Mouse (Mus musculus) c-Kit-positive CD71-negative TER-119-negative erythroid progenitor cells, embryonic 14.5 days (primary cell): Measurements from ENCODE around the gene Cacna1s.

Experiments
- DNase-seq: peaks from one replicate; pipeline ENCODE4 v3.0.0-alpha.2; 2013; ENCODE audit warnings: low read depth

Gene Cacna1s

GRCm38 (mm10) chr1:136118875-136119274 is 66.3 kb downstream of the Cacna1s start:
- DNase-seq, result no peak

GRCm38 (mm10) chr1:136119571-136120262 is 67.2 kb downstream of the Cacna1s start:
- DNase-seq, result no peak

- DNase-seq, result no peak
Observed at GRCm38 (mm10) chr1:136120263-136120603, 67.7 kb downstream of the Cacna1s start.

- no peak for DNase-seq
Observed at GRCm38 (mm10) chr1:136120785-136121184, 68.2 kb downstream of the Cacna1s start.

- DNase-seq, result no peak
Observed at GRCm38 (mm10) chr1:136122030-136122429, 69.5 kb downstream of the Cacna1s start.

- no peak for DNase-seq
Observed at GRCm38 (mm10) chr1:136126159-136126765, 73.7 kb downstream of the Cacna1s start.

GRCm38 (mm10) chr1:136126895-136127294 is 74.3 kb downstream of the Cacna1s start:
- DNase-seq, result no peak

GRCm38 (mm10) chr1:136127856-136128255 is 75.3 kb downstream of the Cacna1s start:
- no peak for DNase-seq

GRCm38 (mm10) chr1:136128416-136128815 is 75.9 kb downstream of the Cacna1s start:
- DNase-seq, result no peak

- no peak for DNase-seq
Observed at GRCm38 (mm10) chr1:136128944-136129589, 76.5 kb downstream of the Cacna1s start.

- no peak for DNase-seq
Observed at GRCm38 (mm10) chr1:136130107-136130506, 77.6 kb downstream of the Cacna1s start.

GRCm38 (mm10) chr1:136130951-136131558 is 78.5 kb downstream of the Cacna1s start, which contains the start of gene Kif21b:
Gene Kif21b (plus strand): TSS chr1:136131389.
- DNase-seq, result peak; percentile 85

GRCm38 (mm10) chr1:136131603-136132291 is 79.2 kb downstream of the Cacna1s start:
- DNase-seq, result no peak

- DNase-seq, result no peak
Observed at GRCm38 (mm10) chr1:136132386-136133201, 80.0 kb downstream of the Cacna1s start.

- DNase-seq, result no peak
Observed at GRCm38 (mm10) chr1:136133570-136134240, 81.2 kb downstream of the Cacna1s start.

- no peak for DNase-seq
Observed at GRCm38 (mm10) chr1:136134547-136134946, 82.0 kb downstream of the Cacna1s start.

- DNase-seq, result peak; percentile 78
Observed at GRCm38 (mm10) chr1:136135046-136135445, 82.5 kb downstream of the Cacna1s start.

GRCm38 (mm10) chr1:136135777-136136444 is 83.4 kb downstream of the Cacna1s start:
- no peak for DNase-seq

- no peak for DNase-seq
Observed at GRCm38 (mm10) chr1:136136547-136136946, 84.0 kb downstream of the Cacna1s start.

GRCm38 (mm10) chr1:136137071-136137531 is 84.6 kb downstream of the Cacna1s start:
- DNase-seq, result no peak
